Mouse (Mus musculus) spleen, postnatal 0 days (tissue): Measurements from ENCODE around the gene Wdr64. TPM values are rescaled to one million over a fixed set of nuclear protein-coding genes. Genes with fewer than 3 reads are reported as not detected.

Source experiments
- polyA plus RNA-seq: library from polyadenylated mRNA; unstranded; fragments of >200 nt; fragmentation: Nextera tagmentation; extraction: Ambion mirVana; gene quantifications from 2 replicates; pipeline ENCODE4 v1.2.1, GENCODE M21; 2015

Wdr64 gene
- not detected in 2 replicates for polyA plus RNA-seq

GRCm38 (mm10) chr1:175698293-175698692, at the start of gene Wdr64:
Gene Wdr64, plus strand, starts transcription at chr1:175698593.

GRCm38 (mm10) chr1:175692246-175692996, 6.0 kb upstream of the Wdr64 start, which contains the start of the genes Opn3 and Chml:
Gene Opn3, minus strand, starts transcription at chr1:175692776.
Gene Chml, minus strand, starts transcription at chr1:175692901.

Other genes starting within 250 kb of the Wdr64 start
- gene Rgs7, start 206.1 kb upstream of the Wdr64 start, polyA plus RNA-seq: 0.13 and 0.23 TPM in 2 replicates
- 1.3 and 1.4 TPM in 2 replicates for gene Kmo, start 78.2 kb upstream of the Wdr64 start, polyA plus RNA-seq
- 57.8 and 64.1 TPM in 2 replicates for gene Fh1, start 73.0 kb upstream of the Wdr64 start, polyA plus RNA-seq
- 1.6 and 1.9 TPM in 2 replicates for gene Opn3, start 5.8 kb upstream of the Wdr64 start, polyA plus RNA-seq
- 0.80 and 0.97 TPM in 2 replicates for gene Chml, start 5.7 kb upstream of the Wdr64 start, polyA plus RNA-seq
- gene Exo1, start 182.0 kb downstream of the Wdr64 start, polyA plus RNA-seq: 41.9 and 50.7 TPM in 2 replicates
- not detected in 2 replicates for gene Gm38100, start 221.7 kb downstream of the Wdr64 start, polyA plus RNA-seq